Mouse (Mus musculus): ENCODE data around the gene Fut2.

The Fut2 gene

DNA sequence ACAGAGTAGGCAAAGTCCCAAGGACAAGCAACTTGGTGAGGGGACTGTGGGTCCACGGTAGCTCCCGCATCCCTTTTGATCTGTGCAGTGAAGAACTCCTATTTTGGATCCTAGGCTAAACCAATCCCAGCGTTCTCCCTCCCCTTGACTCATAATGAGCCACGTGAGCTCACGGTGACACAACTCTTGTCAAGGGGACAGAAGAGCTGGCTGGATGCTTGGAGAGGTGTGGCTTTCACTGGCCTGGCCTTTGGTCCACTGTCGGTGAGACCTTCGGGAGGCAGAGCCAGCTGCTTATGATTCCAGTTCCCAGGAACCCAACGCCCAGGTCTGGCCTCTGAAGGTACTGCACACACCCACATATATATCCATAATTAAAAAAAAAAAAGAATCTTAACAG is 16.8 kb downstream of the Fut2 start:
- H3K4me1 ChIP-seq (replicated peaks; ENCODE audit: low read depth, low read length): peaks cover 30% of the 10 kb centered on the region
- TF ChIP-seq NANOG (IDR thresholded peaks at IDR 0.05; ENCODE audit: borderline replicate concordance, low read length): no peak
- TF ChIP-seq CTCF (conservative IDR thresholded peaks at IDR 0.05; ENCODE audit: low read length): no peak
- no peaks in the 10 kb centered on the region for H3K36me3 ChIP-seq (ENCODE audit: insufficient read depth, low read length)
- peaks cover 41% of the 10 kb centered on the region for H3K27me3 ChIP-seq (ENCODE audit: insufficient read depth, low read length)
- peaks cover 14% of the 10 kb centered on the region for H3K9me3 ChIP-seq (ENCODE audit: low read length)
- H3K4me3 ChIP-seq (replicated peaks; ENCODE audit: low read length): no peak overlapping the region

DNA sequence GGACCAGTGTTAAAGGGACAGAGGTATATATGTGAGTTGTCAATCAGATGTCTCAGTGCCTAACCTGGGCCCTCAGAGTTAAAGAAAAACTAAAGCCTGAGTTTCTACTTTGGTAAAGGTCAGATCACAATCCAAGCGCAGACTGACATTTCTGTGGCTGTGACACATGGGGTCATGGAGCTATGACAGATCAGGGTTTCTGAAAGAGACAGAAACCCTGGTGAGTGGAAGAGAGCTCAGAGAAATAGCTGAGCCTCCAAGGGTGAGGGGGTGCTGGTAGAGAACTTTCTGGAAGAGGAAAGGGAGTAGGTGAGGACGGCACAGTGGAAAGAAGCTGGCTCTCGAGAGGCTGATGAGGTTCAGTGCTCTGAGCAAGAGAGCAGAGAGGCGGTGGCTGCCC is 19.5 kb downstream of the Fut2 start:
- TF ChIP-seq NANOG (IDR thresholded peaks at IDR 0.05; ENCODE audit: borderline replicate concordance, low read length): no peak
- no peak for TF ChIP-seq CTCF (conservative IDR thresholded peaks at IDR 0.05; ENCODE audit: low read length)
- TF ChIP-seq POU5F1 (IDR thresholded peaks at IDR 0.05; ENCODE audit: borderline replicate concordance, low read length): no peak
- Histone ChIP-seq H3K36me3 (ENCODE audit: insufficient read depth, low read length) (no peaks in the 10 kb centered on the region), H3K27me3 (ENCODE audit: insufficient read depth, low read length) (peaks cover 57% of the 10 kb centered on the region), H3K9me3 (ENCODE audit: low read length) (peaks cover 14% of the 10 kb centered on the region), H3K4me1 (replicated peaks; ENCODE audit: low read depth, low read length) (peaks cover 43% of the 10 kb centered on the region), H3K4me3 (replicated peaks; ENCODE audit: low read length) (no peak overlapping the region)

DNA sequence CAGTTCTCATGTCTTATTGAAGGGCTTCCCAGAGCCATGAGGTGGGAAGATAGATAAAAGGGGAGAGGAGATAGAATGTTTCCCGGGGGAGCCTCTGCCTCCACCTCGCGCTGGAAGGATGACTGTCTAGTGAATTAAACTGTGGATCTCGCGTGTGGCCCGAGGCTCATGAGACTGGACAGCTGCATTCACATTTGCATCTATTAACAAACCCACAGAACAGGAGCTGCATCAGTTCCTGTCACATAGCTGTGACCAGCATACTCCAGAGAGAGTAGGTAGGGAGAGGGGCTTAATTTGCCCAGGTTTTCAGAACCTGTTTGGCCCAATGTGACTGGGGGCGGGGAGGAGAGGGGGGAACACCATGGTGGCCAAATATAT is 20.6 kb downstream of the Fut2 start:
- H3K27me3 ChIP-seq (ENCODE audit: insufficient read depth, low read length): peaks cover 58% of the 10 kb centered on the region
- H3K36me3 ChIP-seq (ENCODE audit: insufficient read depth, low read length): no peaks in the 10 kb centered on the region
- no peak overlapping the region for H3K4me3 ChIP-seq (replicated peaks; ENCODE audit: low read length)
- peaks cover 47% of the 10 kb centered on the region for H3K4me1 ChIP-seq (replicated peaks; ENCODE audit: low read depth, low read length)
- H3K9me3 ChIP-seq (ENCODE audit: low read length): peaks cover 14% of the 10 kb centered on the region
- TF ChIP-seq POU5F1 (IDR thresholded peaks at IDR 0.05; ENCODE audit: borderline replicate concordance, low read length): no peak
- TF ChIP-seq CTCF (conservative IDR thresholded peaks at IDR 0.05; ENCODE audit: low read length): no peak
- no peak for TF ChIP-seq NANOG (IDR thresholded peaks at IDR 0.05; ENCODE audit: borderline replicate concordance, low read length)

DNA sequence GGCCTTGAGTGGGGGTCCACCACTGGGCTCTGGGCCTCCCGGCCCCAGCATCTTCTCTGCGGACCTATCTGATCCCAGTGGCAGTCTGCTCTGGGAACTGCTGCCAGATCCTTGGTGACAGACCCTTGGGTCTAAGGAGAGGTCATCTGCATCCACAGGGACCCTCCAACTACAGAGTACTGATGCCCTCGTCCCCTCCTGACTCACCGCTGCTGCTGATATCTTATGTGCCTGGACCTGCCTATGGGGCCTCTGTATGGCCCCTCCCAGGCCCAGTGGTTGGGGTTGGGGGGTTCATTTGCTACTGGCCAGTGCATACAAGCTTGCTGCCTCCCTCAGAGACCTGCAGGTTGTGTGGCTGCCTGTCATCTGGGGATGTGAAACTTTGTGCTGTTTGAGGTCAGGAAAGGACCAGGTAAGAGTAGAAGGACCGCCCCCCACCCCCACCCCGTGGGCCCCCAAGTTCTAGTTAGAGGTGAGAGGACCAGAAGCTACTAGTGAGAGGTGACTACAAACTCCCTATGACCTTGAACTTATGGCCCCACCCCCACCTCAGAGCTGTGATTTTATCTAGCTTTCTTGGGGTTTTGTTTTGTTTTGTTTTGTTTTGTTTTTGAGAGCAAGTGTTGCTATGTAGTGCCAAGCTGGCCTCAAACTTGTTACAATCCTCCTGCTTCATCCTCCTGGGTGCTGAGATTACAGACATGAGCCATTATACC is 21.2 kb downstream of the Fut2 start:
- Histone ChIP-seq H3K36me3 (ENCODE audit: insufficient read depth, low read length) (no peaks in the 10 kb centered on the region), H3K4me3 (replicated peaks; ENCODE audit: low read length) (peak overlapping the region; percentile 73), H3K9me3 (ENCODE audit: low read length) (peaks cover 14% of the 10 kb centered on the region), H3K4me1 (replicated peaks; ENCODE audit: low read depth, low read length) (peaks cover 49% of the 10 kb centered on the region), H3K27me3 (ENCODE audit: insufficient read depth, low read length) (peaks cover 58% of the 10 kb centered on the region)
- TF ChIP-seq CTCF (conservative IDR thresholded peaks at IDR 0.05; ENCODE audit: low read length): no peak
- TF ChIP-seq POU5F1 (IDR thresholded peaks at IDR 0.05; ENCODE audit: borderline replicate concordance, low read length): no peak

DNA sequence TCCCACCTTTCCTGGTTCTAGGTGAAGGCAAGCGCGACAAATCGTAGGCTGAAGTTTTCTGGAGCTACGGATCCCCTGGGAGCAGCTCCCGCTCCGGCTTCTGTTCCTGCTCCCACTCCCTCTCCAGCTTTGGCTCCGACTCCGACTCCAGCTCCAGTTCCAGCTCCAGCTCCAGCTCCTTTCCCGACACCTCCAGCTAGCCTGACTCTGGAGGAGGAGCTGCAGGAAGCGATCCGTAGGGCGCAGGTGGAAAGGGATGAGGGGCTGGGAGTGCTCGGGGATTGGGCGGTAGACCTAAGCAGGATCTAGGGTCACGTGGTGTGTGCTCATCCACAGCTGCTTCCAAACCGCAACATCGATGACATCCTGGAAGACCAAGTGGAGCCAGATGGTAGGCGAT is 22.0 kb downstream of the Fut2 start:
- peaks cover 57% of the 10 kb centered on the region for H3K4me1 ChIP-seq (replicated peaks; ENCODE audit: low read depth, low read length)
- TF ChIP-seq NANOG (IDR thresholded peaks at IDR 0.05; ENCODE audit: borderline replicate concordance, low read length) (no peak), POU5F1 (IDR thresholded peaks at IDR 0.05; ENCODE audit: borderline replicate concordance, low read length) (no peak), CTCF (conservative IDR thresholded peaks at IDR 0.05; ENCODE audit: low read length) (no peak)

GRCm38 (mm10) chr7:45643441-45644178 is 22.6 kb downstream of the Fut2 start:
- H3K4me1 ChIP-seq (replicated peaks; ENCODE audit: low read depth, low read length): peaks cover 63% of the 10 kb centered on the region
- H3K4me3 ChIP-seq (replicated peaks; ENCODE audit: low read length): peak overlapping the region; percentile 73
- H3K27me3 ChIP-seq (ENCODE audit: insufficient read depth, low read length): peaks cover 58% of the 10 kb centered on the region
- H3K36me3 ChIP-seq (ENCODE audit: insufficient read depth, low read length): no peaks in the 10 kb centered on the region
- peaks cover 12% of the 10 kb centered on the region for H3K9me3 ChIP-seq (ENCODE audit: low read length)
- TF ChIP-seq POU5F1 (IDR thresholded peaks at IDR 0.05; ENCODE audit: borderline replicate concordance, low read length) (no peak), NANOG (IDR thresholded peaks at IDR 0.05; ENCODE audit: borderline replicate concordance, low read length) (no peak), CTCF (conservative IDR thresholded peaks at IDR 0.05; ENCODE audit: low read length) (no peak)

More for the DNA sequence above, 22.0 kb downstream of the Fut2 start:
- Histone ChIP-seq H3K9me3 (ENCODE audit: low read length) (peaks cover 14% of the 10 kb centered on the region), H3K36me3 (ENCODE audit: insufficient read depth, low read length) (no peaks in the 10 kb centered on the region), H3K4me3 (replicated peaks; ENCODE audit: low read length) (peak overlapping the region; percentile 73), H3K27me3 (ENCODE audit: insufficient read depth, low read length) (peaks cover 58% of the 10 kb centered on the region)

DNA sequence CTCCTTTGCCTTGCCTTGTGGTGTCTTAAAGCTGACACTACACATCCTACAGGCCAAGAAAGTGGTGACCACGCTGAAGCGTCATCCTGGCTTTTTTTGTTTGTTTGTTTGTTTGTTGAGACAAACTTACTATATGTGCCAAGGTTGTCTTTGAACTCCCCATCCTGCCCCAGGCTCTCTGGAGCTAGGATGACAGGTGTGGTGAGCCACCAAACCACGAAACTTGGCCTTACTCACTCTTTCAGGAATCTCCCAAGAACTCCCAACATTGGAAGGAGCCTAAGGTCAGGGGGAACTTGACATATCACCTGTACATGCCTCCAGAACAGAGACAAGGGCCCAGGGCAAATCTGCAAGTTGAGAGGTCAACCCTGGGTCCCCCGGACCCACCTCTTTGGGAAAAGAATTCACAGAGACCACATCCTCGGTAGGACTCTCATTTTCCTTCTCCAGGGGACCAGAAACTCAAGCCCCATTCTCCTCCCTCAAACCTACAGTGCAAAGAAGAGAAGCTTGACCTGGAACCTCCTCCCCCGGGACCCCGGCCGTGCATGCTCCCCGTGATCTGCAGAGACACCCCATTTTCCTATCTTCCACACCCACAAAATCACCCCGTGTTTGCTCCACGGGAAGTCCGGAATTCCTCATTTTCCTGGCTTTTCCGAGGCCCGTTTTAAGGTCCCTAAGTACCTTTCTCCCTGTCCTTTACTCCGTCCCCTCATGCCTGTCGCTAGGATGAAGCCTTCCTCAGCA is 23.5 kb downstream of the Fut2 start:
- Histone ChIP-seq H3K27me3 (ENCODE audit: insufficient read depth, low read length) (peaks cover 60% of the 10 kb centered on the region), H3K36me3 (ENCODE audit: insufficient read depth, low read length) (peaks cover 2% of the 10 kb centered on the region), H3K4me1 (replicated peaks; ENCODE audit: low read depth, low read length) (peaks cover 71% of the 10 kb centered on the region), H3K4me3 (replicated peaks; ENCODE audit: low read length) (peak overlapping the region; percentile 73), H3K9me3 (ENCODE audit: low read length) (peaks cover 5% of the 10 kb centered on the region)
- TF ChIP-seq NANOG (IDR thresholded peaks at IDR 0.05; ENCODE audit: borderline replicate concordance, low read length) (no peak), CTCF (conservative IDR thresholded peaks at IDR 0.05; ENCODE audit: low read length) (no peak), POU5F1 (IDR thresholded peaks at IDR 0.05; ENCODE audit: borderline replicate concordance, low read length) (no peak)

DNA sequence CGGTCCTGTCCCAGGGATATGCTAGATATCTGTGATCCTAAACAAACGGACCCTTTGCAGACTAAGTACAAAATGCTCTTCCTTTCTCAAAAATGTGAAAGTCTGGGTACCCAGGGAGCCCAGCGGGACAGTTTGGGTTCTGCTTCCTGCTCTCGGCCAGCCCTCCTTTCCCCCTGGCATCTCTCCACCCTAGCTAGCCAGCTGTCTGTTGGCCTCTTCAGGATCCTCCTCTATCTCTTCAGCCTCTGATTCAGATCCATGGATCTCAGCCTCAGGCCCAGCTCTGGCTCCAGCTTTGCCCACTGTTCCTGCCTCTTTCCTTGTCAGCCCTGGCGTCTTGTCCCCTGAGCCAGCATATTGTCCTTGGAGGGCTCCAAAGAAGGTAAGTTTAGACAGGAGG is 24.1 kb downstream of the Fut2 start:
- H3K36me3 ChIP-seq (ENCODE audit: insufficient read depth, low read length): peaks cover 8% of the 10 kb centered on the region
- no peaks in the 10 kb centered on the region for H3K9me3 ChIP-seq (ENCODE audit: low read length)
- no peak overlapping the region for H3K4me3 ChIP-seq (replicated peaks; ENCODE audit: low read length)
- H3K4me1 ChIP-seq (replicated peaks; ENCODE audit: low read depth, low read length): peaks cover 71% of the 10 kb centered on the region
- peaks cover 55% of the 10 kb centered on the region for H3K27me3 ChIP-seq (ENCODE audit: insufficient read depth, low read length)
- TF ChIP-seq NANOG (IDR thresholded peaks at IDR 0.05; ENCODE audit: borderline replicate concordance, low read length): no peak
- TF ChIP-seq POU5F1 (IDR thresholded peaks at IDR 0.05; ENCODE audit: borderline replicate concordance, low read length): no peak
- no peak for TF ChIP-seq CTCF (conservative IDR thresholded peaks at IDR 0.05; ENCODE audit: low read length)
